Mouse (Mus musculus) stomach, postnatal 0 days (tissue): ENCODE measurements around the gene Magi1. TPM values are rescaled to one million over a fixed set of nuclear protein-coding genes. Genes with fewer than 3 reads are reported as not detected.
A peak's percentile ranks its signal among the peaks of the same experiment; 100 is the strongest.

Experiments
- ATAC-seq: fragments of 200-750 bp; cut with Nextera tagmentation; 2 replicates; pipeline ENCODE4 v1.8.0; 2017; ENCODE audit not compliant: low FRiP score, low TSS enrichment
- DNase-seq: peaks from one replicate; pipeline ENCODE4 v3.0.0-alpha.2; 2016; ENCODE audit warnings: low spot score
- H3K27ac ChIP-seq: fragments of 300-500 bp; sonication (generic); replicated peaks from 2 replicates; pipeline ENCODE4 v1.5.1; 2014; ENCODE audit warnings: mild to moderate bottlenecking, control low read depth
- H3K27me3 ChIP-seq: fragments of 300-500 bp; sonication (generic); 2 replicates; pipeline ENCODE4 v1.6.1; 2014; ENCODE audit warnings: low read length; ENCODE audit not compliant: control insufficient read depth, insufficient read depth
- H3K36me3 ChIP-seq: fragments of 300-500 bp; sonication (generic); 2 replicates; pipeline ENCODE4 v1.6.1; 2014; ENCODE audit warnings: low read length, mixed read lengths; ENCODE audit not compliant: control insufficient read depth, insufficient read depth
- H3K4me1 ChIP-seq: fragments of 300-500 bp; sonication (generic); replicated peaks from 2 replicates; pipeline ENCODE4 v1.6.1; 2014; ENCODE audit warnings: antibody characterized with exemption; ENCODE audit not compliant: control insufficient read depth, insufficient read depth
- H3K4me2 ChIP-seq: fragments of 300-500 bp; sonication (generic); replicated peaks from 2 replicates; pipeline ENCODE4 v1.6.1; 2014; ENCODE audit warnings: low read depth, mild to moderate bottlenecking, control low read depth, moderate library complexity
- H3K4me3 ChIP-seq: fragments of 300-500 bp; sonication (generic); 2 replicates; pipeline ENCODE4 v1.5.1; 2014; ENCODE audit warnings: low read depth, low read length, control low read depth
- H3K9ac ChIP-seq: fragments of 300-500 bp; sonication (generic); 2 replicates; pipeline ENCODE4 v1.6.1; 2014; ENCODE audit warnings: mild to moderate bottlenecking, low read length, control low read depth, mixed read lengths
- H3K9me3 ChIP-seq: fragments of 300-500 bp; sonication (generic); 2 replicates; pipeline ENCODE4 v1.6.1; 2016; ENCODE audit warnings: low read length; ENCODE audit not compliant: control insufficient read depth
- CTCF ChIP-seq: IDR thresholded peaks from 2 replicates; pipeline ENCODE4 v1.5.1; 2016; ENCODE audit warnings: antibody characterized with exemption, low read depth, mild to moderate bottlenecking, moderate library complexity
- EP300 ChIP-seq: optimal IDR thresholded peaks from 2 replicates; pipeline ENCODE3; 2016; ENCODE audit warnings: antibody characterized with exemption
- WGBS: fragments of 180-500 bp; shearing (Covaris S2); extraction: QIAGEN DNeasy Blood & Tissue Kit; methylation state at CpG from one replicate; pipeline ENCODE4 v1.1.7; 2014; 5-methylcytosine and 5-hydroxymethylcytosine counted together
- polyA plus RNA-seq: library from polyadenylated mRNA; unstranded; fragments of >200 nt; fragmentation: Nextera tagmentation; extraction: Ambion mirVana; gene quantifications from 2 replicates; pipeline ENCODE4 v1.2.1, GENCODE M21; 2015

The Magi1 gene
- polyA plus RNA-seq, 1 experiment from 2014 or later = 4.4 TPM

DNA sequence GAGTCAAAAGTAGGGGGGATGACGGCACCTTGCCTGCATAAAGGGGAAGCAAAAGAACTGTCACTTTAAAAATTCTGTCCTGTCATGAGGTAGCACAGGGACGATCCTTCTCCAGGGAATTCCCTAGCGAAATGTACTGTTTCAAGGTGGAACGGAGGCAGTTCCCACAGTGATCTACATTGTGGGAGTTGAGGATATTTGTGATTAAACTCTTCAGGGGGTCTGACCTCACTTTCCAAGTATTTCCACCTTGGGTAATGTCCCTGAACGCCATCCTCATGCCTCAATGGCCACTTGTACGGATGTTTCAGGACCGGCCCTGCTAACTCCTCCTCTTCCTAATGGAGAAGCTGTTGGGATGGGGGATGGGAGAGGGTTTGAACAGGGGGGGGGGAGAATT lies 559.0 kb downstream of the Magi1 start:
- DNase-seq (no peak), ATAC-seq (no peak)
- H3K36me3 ChIP-seq = no peaks in the 10 kb centered on the region
- no peak overlapping the region for H3K9ac ChIP-seq
- H3K4me2 ChIP-seq = no peak overlapping the region
- WGBS = 85% methylated on average over 7 of the region's 7 CpGs
- H3K9me3 ChIP-seq = no peaks in the 10 kb centered on the region
- H3K27me3 ChIP-seq = no peaks in the 10 kb centered on the region
- H3K4me1 ChIP-seq = no peaks in the 10 kb centered on the region
- TF ChIP-seq EP300 = no peak
- no peak for TF ChIP-seq CTCF
- no peak overlapping the region for H3K27ac ChIP-seq
- H3K4me3 ChIP-seq = no peak overlapping the region

DNA sequence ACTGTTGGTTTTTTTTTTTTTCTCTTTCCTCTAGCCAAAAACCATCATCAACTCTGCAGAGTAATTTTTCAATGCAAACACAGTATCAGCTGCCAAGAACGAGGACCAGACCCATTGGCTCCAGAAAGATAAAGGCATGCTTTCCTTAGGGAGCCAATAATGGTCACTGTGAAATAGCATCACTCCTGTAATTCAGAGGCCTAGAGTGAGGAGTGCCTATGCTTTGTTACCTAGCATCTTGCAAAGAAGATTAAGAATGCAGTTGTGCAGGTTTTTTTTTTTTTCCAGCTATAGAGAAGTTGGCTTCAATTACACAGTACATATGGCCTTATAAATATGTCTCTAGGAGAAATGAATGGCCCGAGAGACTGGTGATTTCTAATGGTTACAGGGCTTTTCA lies 560.5 kb downstream of the Magi1 start:
- no peaks in the 10 kb centered on the region for H3K9me3 ChIP-seq
- H3K36me3 ChIP-seq = no peaks in the 10 kb centered on the region
- H3K4me1 ChIP-seq = no peaks in the 10 kb centered on the region
- ATAC-seq (no peak), DNase-seq (no peak)
- no peaks in the 10 kb centered on the region for H3K27me3 ChIP-seq
- no peak overlapping the region for H3K4me3 ChIP-seq
- H3K9ac ChIP-seq = no peak overlapping the region
- 49% methylated on average over 2 of the region's 2 CpGs for whole genome bisulfite sequencing
- no peak overlapping the region for H3K4me2 ChIP-seq
- H3K27ac ChIP-seq = no peak overlapping the region
- TF ChIP-seq CTCF (no peak), EP300 (no peak)

DNA sequence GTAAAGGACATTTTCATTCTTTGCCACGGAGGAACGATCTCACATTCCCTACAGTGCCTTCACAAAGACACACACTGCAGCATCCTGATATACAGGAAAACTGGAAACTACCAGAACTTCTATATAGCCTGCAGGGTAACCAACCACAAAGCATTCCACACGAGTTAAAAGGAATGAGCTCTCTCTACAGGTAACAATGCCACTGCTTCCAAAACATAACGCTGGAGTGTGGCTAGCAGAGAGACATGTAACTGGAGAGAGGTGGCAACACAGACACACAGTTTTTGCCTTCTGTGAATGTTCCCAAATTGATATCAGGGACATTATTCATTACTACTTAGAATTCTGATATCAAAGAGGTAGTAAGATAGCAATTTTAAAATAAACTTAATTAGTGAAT lies 564.2 kb downstream of the Magi1 start:
- H3K9me3 ChIP-seq = no peaks in the 10 kb centered on the region

DNA sequence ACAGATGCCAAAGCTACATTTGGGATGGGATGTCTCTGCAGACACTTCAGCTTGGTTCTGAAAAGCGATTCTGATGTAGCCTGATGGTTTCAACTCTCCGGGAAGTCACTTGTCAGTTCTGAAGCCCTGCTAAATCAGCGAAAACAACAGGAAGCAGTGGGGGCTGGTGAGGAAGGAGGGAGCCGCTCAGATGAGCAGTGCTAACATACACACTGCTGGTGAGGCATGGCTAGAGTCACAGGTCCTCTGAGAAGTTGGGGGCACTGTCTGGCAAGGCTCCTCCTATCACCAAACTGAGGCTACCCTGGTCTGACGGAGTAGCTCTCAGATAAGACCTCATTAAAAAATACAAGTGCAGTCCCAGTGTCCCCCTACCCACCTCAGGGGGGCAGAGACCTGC lies 565.3 kb downstream of the Magi1 start:
- H3K27ac ChIP-seq = no peak overlapping the region
- DNase-seq = no peak
- no peaks in the 10 kb centered on the region; the same call in 1 of the 2 replicates for H3K4me1 ChIP-seq
- WGBS = 38% methylated on average over 5 of the region's 5 CpGs
- no peaks in the 10 kb centered on the region for H3K9me3 ChIP-seq
- H3K9ac ChIP-seq = no peak overlapping the region
- H3K36me3 ChIP-seq = no peaks in the 10 kb centered on the region
- TF ChIP-seq CTCF (no peak), EP300 (no peak)
- no peak overlapping the region for H3K4me2 ChIP-seq
- H3K27me3 ChIP-seq = no peaks in the 10 kb centered on the region
- no peak overlapping the region for H3K4me3 ChIP-seq
- no peak for ATAC-seq

More for the DNA sequence above, 564.2 kb downstream of the Magi1 start:
- H3K4me2 ChIP-seq = no peak overlapping the region
- ATAC-seq (no peak), DNase-seq (no peak)
- TF ChIP-seq CTCF (no peak), EP300 (no peak)
- no peaks in the 10 kb centered on the region for H3K27me3 ChIP-seq
- no peak overlapping the region for H3K4me3 ChIP-seq
- H3K4me1 ChIP-seq = no peaks in the 10 kb centered on the region; the same call in 1 of the 2 replicates
- H3K36me3 ChIP-seq = no peaks in the 10 kb centered on the region
- no peak overlapping the region for H3K9ac ChIP-seq
- 51% methylated on average over 4 of the region's 4 CpGs for WGBS
- H3K27ac ChIP-seq = no peak overlapping the region

DNA sequence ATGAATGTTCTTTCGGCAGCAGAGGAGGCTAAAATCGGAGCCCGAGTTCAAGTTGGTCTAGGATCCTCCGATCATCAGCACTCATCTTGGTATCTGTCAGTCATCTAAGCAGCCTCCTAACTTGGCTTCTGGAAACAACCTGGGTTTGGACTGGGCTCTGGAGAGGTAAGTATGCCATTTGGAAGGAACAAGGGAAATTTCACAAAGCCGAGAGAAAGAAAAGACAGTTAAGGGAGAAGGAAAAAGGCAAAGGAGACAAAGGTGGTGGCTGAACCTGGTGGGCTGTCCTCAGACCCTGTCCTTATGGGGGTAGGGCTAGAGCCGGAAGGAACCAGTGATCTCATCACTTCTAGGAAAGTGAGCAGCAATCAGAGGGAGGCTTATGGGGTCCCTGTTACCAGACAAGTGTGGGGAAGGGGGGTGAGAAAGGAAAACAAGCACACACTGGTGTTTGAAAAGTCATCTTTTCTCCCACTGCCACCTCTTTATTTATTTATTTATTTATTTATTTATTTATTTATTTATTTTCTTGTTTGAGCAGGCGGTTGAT lies 565.8 kb downstream of the Magi1 start:
- WGBS = 47% methylated on average over 7 of the region's 7 CpGs
- H3K4me3 ChIP-seq = no peak overlapping the region
- no peak overlapping the region for H3K4me2 ChIP-seq
- no peak overlapping the region for H3K27ac ChIP-seq
- H3K9ac ChIP-seq = no peak overlapping the region
- H3K4me1 ChIP-seq = no peaks in the 10 kb centered on the region; the same call in 1 of the 2 replicates
- no peaks in the 10 kb centered on the region for H3K27me3 ChIP-seq
- TF ChIP-seq EP300 (no peak), CTCF (no peak)
- no peak for DNase-seq
- ATAC-seq = no peak
- no peaks in the 10 kb centered on the region for H3K36me3 ChIP-seq
- no peaks in the 10 kb centered on the region for H3K9me3 ChIP-seq

DNA sequence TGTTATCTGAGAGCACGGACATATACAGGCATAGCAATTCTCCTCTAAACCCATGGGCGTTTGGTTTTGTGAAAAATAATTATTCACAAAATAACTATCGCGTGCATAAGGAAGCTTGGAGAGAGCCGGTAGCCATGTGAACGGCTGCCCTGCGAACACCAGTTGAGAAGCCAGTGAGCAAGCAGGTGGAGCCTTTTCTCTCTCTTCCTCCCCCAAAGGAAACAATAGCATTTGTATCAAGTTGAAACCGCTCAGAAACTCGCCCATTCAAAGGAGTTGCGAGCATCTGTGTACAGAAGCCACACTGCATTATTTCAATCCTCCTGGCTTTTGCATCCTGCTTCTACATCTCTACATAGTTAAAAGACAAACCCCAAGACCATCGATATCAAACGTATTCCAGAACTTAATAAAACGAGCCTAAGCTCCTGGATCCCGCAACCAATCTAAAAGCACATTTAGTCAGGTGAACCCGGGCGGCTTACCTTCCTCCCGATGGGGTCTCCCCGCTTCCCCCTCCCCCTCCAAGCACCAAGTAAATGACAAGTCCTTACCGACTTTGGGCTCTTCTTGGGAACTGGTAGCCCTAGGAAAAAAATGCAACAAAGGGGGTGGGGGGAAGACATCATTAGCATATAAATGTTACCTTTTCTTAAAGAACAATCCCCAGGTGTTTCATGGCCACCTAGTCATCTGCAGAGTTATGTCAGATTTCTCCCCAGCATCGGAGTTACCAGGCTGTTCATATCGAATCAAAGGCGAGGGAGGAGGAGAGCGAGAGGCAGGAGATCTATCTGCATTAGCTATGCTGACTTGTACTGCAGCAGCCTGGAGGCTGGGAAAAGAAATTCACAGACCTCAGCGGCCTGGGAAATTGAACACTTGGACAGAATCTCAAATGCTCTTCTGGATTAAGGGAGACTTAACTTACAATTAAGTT lies 566.8 kb downstream of the Magi1 start:
- H3K9me3 ChIP-seq = no peaks in the 10 kb centered on the region
- 17% methylated on average over 24 of the region's 24 CpGs for WGBS

More for the DNA sequence above, 566.8 kb downstream of the Magi1 start:
- Histone ChIP-seq H3K4me3 (no peak overlapping the region), H3K4me2 (peak overlapping the region; percentile 4; the same call in 1 of the 2 replicates), H3K27ac (no peak overlapping the region), H3K36me3 (no peaks in the 10 kb centered on the region), H3K9ac (no peak overlapping the region), H3K27me3 (no peaks in the 10 kb centered on the region), H3K4me1 (no peaks in the 10 kb centered on the region; the same call in 1 of the 2 replicates)
- DNase-seq = no peak
- no peak for TF ChIP-seq EP300
- no peak for ATAC-seq
